Mouse (Mus musculus) embryonic facial prominence, embryonic 14.5 days (tissue): ENCODE measurements around the gene Cdk2ap2. TPM values are rescaled to one million over a fixed set of nuclear protein-coding genes. Genes with fewer than 3 reads are reported as not detected.

ENCODE experiments used
- ATAC-seq: fragments of 200-750 bp; cut with Nextera tagmentation; 2 replicates; pipeline ENCODE4 v1.8.0; 2017; ENCODE audit warnings: low read depth, moderate number of reproducible peaks, moderate TSS enrichment
- DNase-seq: peaks from one replicate; pipeline ENCODE4 v3.0.0-alpha.2; 2015; ENCODE audit warnings: low spot score
- H3K27ac ChIP-seq: fragments of 300-500 bp; sonication (generic); replicated peaks from 2 replicates; pipeline ENCODE4 v1.5.1; 2014; ENCODE audit warnings: low read depth, mild to moderate bottlenecking, low read length, moderate library complexity
- H3K27me3 ChIP-seq: fragments of 300-500 bp; sonication (generic); replicated peaks from 2 replicates; pipeline ENCODE4 v1.6.1; 2014; ENCODE audit warnings: low read length; ENCODE audit not compliant: control insufficient read depth, insufficient read depth
- H3K36me3 ChIP-seq: fragments of 300-500 bp; sonication (generic); 2 replicates; pipeline ENCODE4 v1.6.1; 2014; ENCODE audit warnings: low read length, mixed read lengths; ENCODE audit not compliant: control insufficient read depth, insufficient read depth
- H3K4me1 ChIP-seq: fragments of 300-500 bp; sonication (generic); 2 replicates; pipeline ENCODE4 v1.6.1; 2014; ENCODE audit warnings: antibody characterized with exemption, low read length; ENCODE audit not compliant: control insufficient read depth, insufficient read depth
- H3K4me2 ChIP-seq: fragments of 300-500 bp; sonication (generic); 2 replicates; pipeline ENCODE4 v1.6.1; 2014; ENCODE audit warnings: low read depth, mild to moderate bottlenecking, low read length, moderate library complexity, mixed read lengths
- H3K4me3 ChIP-seq: fragments of 300-500 bp; sonication (generic); 2 replicates; pipeline ENCODE4 v1.5.1; 2014; ENCODE audit warnings: low read depth, mild to moderate bottlenecking, low read length
- H3K9ac ChIP-seq: fragments of 300-500 bp; sonication (generic); 2 replicates; pipeline ENCODE4 v1.6.1; 2014; ENCODE audit warnings: low read depth, mild to moderate bottlenecking, low read length, moderate library complexity, mixed read lengths
- H3K9me3 ChIP-seq: fragments of 300-500 bp; sonication (generic); 2 replicates; pipeline ENCODE4 v1.6.1; 2016; ENCODE audit warnings: low read length; ENCODE audit not compliant: control insufficient read depth
- WGBS: fragments of 180-500 bp; shearing (Covaris S2); extraction: QIAGEN DNeasy Blood & Tissue Kit; methylation state at CpG from one replicate; pipeline ENCODE4 v1.1.7; 2014; 5-methylcytosine and 5-hydroxymethylcytosine counted together
- polyA plus RNA-seq: library from polyadenylated mRNA; unstranded; fragments of >200 nt; fragmentation: Nextera tagmentation; extraction: Ambion mirVana; gene quantifications from 2 replicates; pipeline ENCODE4 v1.2.1, GENCODE M21; 2014

Gene Cdk2ap2
- polyA plus RNA-seq, 1 experiment from 2014 or later, result 68.6 TPM

- peaks cover 50% of the 10 kb centered on the region for H3K36me3 ChIP-seq
- no peaks in the 10 kb centered on the region for H3K4me1 ChIP-seq
- DNase-seq, result no peak
- H3K9me3 ChIP-seq, result no peaks in the 10 kb centered on the region
- H3K9ac ChIP-seq, result no peak overlapping the region
- no peak overlapping the region for H3K4me2 ChIP-seq
- no peaks in the 10 kb centered on the region for H3K27me3 ChIP-seq
- ATAC-seq, result no peak
- H3K4me3 ChIP-seq, result no peak overlapping the region
- 92% methylated on average over 26 of the region's 26 CpGs for WGBS
- H3K27ac ChIP-seq, result no peak overlapping the region
These were observed 15.3 kb downstream of the Cdk2ap2 start for GRCm38 (mm10) chr19:4112063-4112960.

- H3K9me3 ChIP-seq, result no peaks in the 10 kb centered on the region
- H3K27ac ChIP-seq, result no peak overlapping the region
- no peaks in the 10 kb centered on the region for H3K4me1 ChIP-seq
- H3K36me3 ChIP-seq, result peaks cover 60% of the 10 kb centered on the region
- no peak for ATAC-seq
- DNase-seq, result no peak
- no peak overlapping the region for H3K4me2 ChIP-seq
- no peak overlapping the region for H3K4me3 ChIP-seq
- no peaks in the 10 kb centered on the region for H3K27me3 ChIP-seq
- WGBS, result 74% methylated on average over 13 of the region's 13 CpGs
- no peak overlapping the region for H3K9ac ChIP-seq
These were observed 16.3 kb downstream of the Cdk2ap2 start for GRCm38 (mm10) chr19:4113186-4113805.

- Histone ChIP-seq H3K9ac (no peak overlapping the region), H3K4me3 (no peak overlapping the region), H3K4me1 (no peaks in the 10 kb centered on the region), H3K36me3 (peaks cover 63% of the 10 kb centered on the region), H3K9me3 (no peaks in the 10 kb centered on the region), H3K4me2 (no peak overlapping the region), H3K27ac (no peak overlapping the region), H3K27me3 (no peaks in the 10 kb centered on the region)
- 56% methylated on average over 5 of the region's 5 CpGs for WGBS
- DNase-seq, result no peak
- no peak for ATAC-seq
These were observed 16.8 kb downstream of the Cdk2ap2 start for GRCm38 (mm10) chr19:4113806-4114230.

- H3K4me3 ChIP-seq, result no peak overlapping the region
- H3K4me2 ChIP-seq, result no peak overlapping the region
- H3K9me3 ChIP-seq, result no peaks in the 10 kb centered on the region
- H3K9ac ChIP-seq, result no peak overlapping the region
- H3K4me1 ChIP-seq, result no peaks in the 10 kb centered on the region
- no peak overlapping the region for H3K27ac ChIP-seq
- DNase-seq (no peak), ATAC-seq (no peak)
- 90% methylated on average over 10 of the region's 10 CpGs for WGBS
- H3K36me3 ChIP-seq, result peaks cover 67% of the 10 kb centered on the region
- no peaks in the 10 kb centered on the region for H3K27me3 ChIP-seq
These were observed 17.6 kb downstream of the Cdk2ap2 start for GRCm38 (mm10) chr19:4114551-4114950.

- Histone ChIP-seq H3K4me3 (no peak overlapping the region), H3K4me1 (peaks cover under 1% of the 10 kb centered on the region; the same call in 1 of the 2 replicates), H3K9me3 (no peaks in the 10 kb centered on the region), H3K36me3 (peaks cover 67% of the 10 kb centered on the region), H3K27me3 (no peaks in the 10 kb centered on the region), H3K27ac (no peak overlapping the region), H3K4me2 (no peak overlapping the region), H3K9ac (no peak overlapping the region)
- 91% methylated on average over 10 of the region's 10 CpGs for WGBS
- ATAC-seq (no peak), DNase-seq (no peak)
These were observed 18.2 kb downstream of the Cdk2ap2 start for GRCm38 (mm10) chr19:4115144-4115543.

- Histone ChIP-seq H3K27me3 (no peaks in the 10 kb centered on the region), H3K27ac (no peak overlapping the region), H3K4me2 (no peak overlapping the region), H3K36me3 (peaks cover 67% of the 10 kb centered on the region), H3K4me3 (no peak overlapping the region), H3K9me3 (no peaks in the 10 kb centered on the region), H3K9ac (no peak overlapping the region), H3K4me1 (peaks cover 7% of the 10 kb centered on the region)
- DNase-seq (no peak), ATAC-seq (no peak)
- WGBS, result 85% methylated on average over 10 of the region's 11 CpGs
These were observed 18.8 kb downstream of the Cdk2ap2 start for GRCm38 (mm10) chr19:4115816-4116215.

- peaks cover 11% of the 10 kb centered on the region for H3K4me1 ChIP-seq
- WGBS, result 96% methylated on average over 7 of the region's 7 CpGs
- ATAC-seq (no peak), DNase-seq (no peak)
- H3K9me3 ChIP-seq, result no peaks in the 10 kb centered on the region
- no peak overlapping the region for H3K4me2 ChIP-seq
- no peak overlapping the region for H3K27ac ChIP-seq
- H3K36me3 ChIP-seq, result peaks cover 63% of the 10 kb centered on the region
- no peak overlapping the region for H3K4me3 ChIP-seq
- H3K9ac ChIP-seq, result no peak overlapping the region
- no peaks in the 10 kb centered on the region for H3K27me3 ChIP-seq
These were observed 20.0 kb downstream of the Cdk2ap2 start for GRCm38 (mm10) chr19:4117006-4117405.

GRCm38 (mm10) chr19:4118350-4118749 is 21.4 kb downstream of the Cdk2ap2 start:
- ATAC-seq, result no peak
- H3K36me3 ChIP-seq, result peaks cover 51% of the 10 kb centered on the region

More at GRCm38 (mm10) chr19:4118350-4118749, 21.4 kb downstream of the Cdk2ap2 start:
- no peak for DNase-seq
- H3K27ac ChIP-seq, result no peak overlapping the region
- peaks cover 11% of the 10 kb centered on the region for H3K4me1 ChIP-seq
- H3K27me3 ChIP-seq, result no peaks in the 10 kb centered on the region
- no peaks in the 10 kb centered on the region for H3K9me3 ChIP-seq
- no peak overlapping the region for H3K9ac ChIP-seq
- 96% methylated on average over 2 of the region's 2 CpGs for WGBS
- no peak overlapping the region for H3K4me2 ChIP-seq
- no peak overlapping the region for H3K4me3 ChIP-seq
